Mouse (Mus musculus) liver, adult 2 months (tissue): ENCODE results near the gene Adap2.
"Not testable (repeated sequence)": the region's sequence is repeated elsewhere in the genome, so short reads cannot be mapped to it uniquely, and the experiment has no call there.

ENCODE experiments used
- CTCF ChIP-seq: fragments of 200-500 bp; IDR thresholded peaks from 2 replicates; pipeline ENCODE4 v1.5.1; 2011; ENCODE audit warnings: low read depth, low read length, control low read depth
- POLR2A ChIP-seq: fragments of 200-500 bp; IDR thresholded peaks from 2 replicates; pipeline ENCODE4 v1.6.1; 2011; ENCODE audit warnings: low read length, control low read depth; ENCODE audit not compliant: insufficient read depth; ENCODE audit errors: extremely low read depth

GRCm38 (mm10) chr11:80183054-80183704, 29.3 kb downstream of the Adap2 start:
- 0 out of 2 replicates have a peak, but pooled peaks have one; percentile 20 for TF ChIP-seq CTCF
- TF ChIP-seq POLR2A, result not testable (repeated sequence)
